Mouse (Mus musculus): ENCODE results near the gene Olfr1184.
"Not testable (repeated sequence)": the region's sequence is repeated elsewhere in the genome, so short reads cannot be mapped to it uniquely, and the experiment has no call there.

Olfr1184 gene

GRCm38 (mm10) chr2:88483298-88483697 lies at the start of gene Olfr1184:
TSS of gene Olfr1184 (plus strand) at chr2:88483598.
- ATAC-seq (ENCODE audit: low TSS enrichment) = no peak

- no peak for ATAC-seq (ENCODE audit: low TSS enrichment)
Measured at GRCm38 (mm10) chr2:88449031-88449430, 34.4 kb upstream of the Olfr1184 start, which contains the start of gene Gm13757. TSS of gene Gm13757 (minus strand) at chr2:88449131.

GRCm38 (mm10) chr2:88454567-88454966 lies 28.8 kb upstream of the Olfr1184 start, which contains the start of gene Olfr1183:
TSS of gene Olfr1183 (plus strand) at chr2:88454867.
- ATAC-seq (ENCODE audit: low TSS enrichment) = not testable (repeated sequence)

DNA sequence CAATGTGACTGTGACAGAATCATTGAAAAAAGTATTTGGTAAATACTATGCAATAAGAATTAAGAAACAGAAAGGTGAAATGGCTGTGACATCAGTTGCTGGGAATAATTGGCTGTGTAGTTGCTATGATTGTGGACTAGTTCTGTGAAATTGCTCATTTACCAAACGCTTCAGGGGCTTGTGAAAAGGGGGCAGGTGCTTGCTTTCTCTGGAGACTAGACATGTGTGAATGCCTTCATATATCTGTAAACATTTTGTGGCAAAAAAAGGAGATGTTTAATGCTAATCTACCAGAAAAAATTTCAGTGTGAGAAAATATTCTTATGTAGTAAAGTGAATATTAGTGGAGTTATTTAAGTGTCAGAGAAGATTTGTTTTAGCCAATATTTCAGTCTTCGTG lies 9.6 kb downstream of the Olfr1184 start, which contains the start of gene Olfr1185-ps1:
Gene Olfr1185-ps1 (plus strand): TSS at position 301 of the 400 bp plus-strand sequence.
- no peak for ATAC-seq (ENCODE audit: low TSS enrichment)

- no peak for ATAC-seq (ENCODE audit: low TSS enrichment)
Measured at GRCm38 (mm10) chr2:88518251-88518650, 34.9 kb downstream of the Olfr1184 start, which contains the start of gene Olfr1186. TSS of gene Olfr1186 (plus strand) at chr2:88518551.

GRCm38 (mm10) chr2:88525720-88526119 lies 42.3 kb downstream of the Olfr1184 start:
- no peak for ATAC-seq (ENCODE audit: low TSS enrichment)

Measured in frontal cortex, adult (tissue).